Mouse (Mus musculus) kidney, adult 2 months (tissue): ENCODE results near the gene Pknox2. TPM values are rescaled to one million over a fixed set of nuclear protein-coding genes. Genes with fewer than 3 reads are reported as not detected.
A peak's percentile ranks its signal among the peaks of the same experiment; 100 is the strongest.

Experiments
- DNase-seq: peaks from one replicate; pipeline ENCODE4 v3.0.0; 2021
- H3K27ac ChIP-seq: fragments of 200-500 bp; 2 replicates; pipeline ENCODE4 v1.5.1; 2012; ENCODE audit warnings: low read depth, low read length, control low read depth, inconsistent platforms; ENCODE audit not compliant: insufficient read depth
- H3K27me3 ChIP-seq: fragments of 200-500 bp; replicated peaks from 2 replicates; pipeline ENCODE4 v1.6.1; 2012; ENCODE audit warnings: mild to moderate bottlenecking, moderate library complexity, low read length, inconsistent platforms; ENCODE audit not compliant: control insufficient read depth, insufficient read depth
- H3K36me3 ChIP-seq: fragments of 200-500 bp; 2 replicates; pipeline ENCODE4 v1.6.1; 2012; ENCODE audit warnings: mild to moderate bottlenecking, moderate library complexity, low read length, inconsistent platforms; ENCODE audit not compliant: control insufficient read depth, insufficient read depth
- H3K4me1 ChIP-seq: fragments of 200-500 bp; 2 replicates; pipeline ENCODE4 v1.6.1; 2011; ENCODE audit warnings: low read length; ENCODE audit not compliant: control insufficient read depth, insufficient read depth
- H3K4me3 ChIP-seq: fragments of 200-500 bp; 2 replicates; pipeline ENCODE4 v1.5.1; 2011; ENCODE audit warnings: mild to moderate bottlenecking, low read depth, low read length, control low read depth; ENCODE audit not compliant: insufficient read depth
- CTCF ChIP-seq: fragments of 200-500 bp; conservative IDR thresholded peaks from 2 replicates; pipeline ENCODE4 v1.5.1; 2011; ENCODE audit warnings: low read depth, mild to moderate bottlenecking, control low read depth, low read length, moderate library complexity, mixed read lengths; ENCODE audit not compliant: insufficient read depth, insufficient read length
- POLR2A ChIP-seq: fragments of 200-500 bp; IDR thresholded peaks from one replicate; pipeline ENCODE4 v1.6.1; 2011; ENCODE audit warnings: low read depth, low read length, control low read depth
- WGBS: fragments of 180-500 bp; shearing (Covaris S2); methylation state at CpG from one replicate; pipeline ENCODE4 v1.1.7; 2018; 5-methylcytosine and 5-hydroxymethylcytosine counted together
- polyA plus RNA-seq: library from polyadenylated mRNA; depleted of rRNA; stranded (reverse); fragments of >200 nt; gene quantifications from 2 replicates; pipeline ENCODE4 v1.2.3, GENCODE M21; 2012; rRNA removed

The Pknox2 gene
- 7.1 and 8.2 TPM in 2 replicates for polyA plus RNA-seq

GRCm38 (mm10) chr9:37147359-37147685 lies at the start of gene Pknox2:
Gene Pknox2, minus strand, starts transcription at chr9:37147407.
- TF ChIP-seq POLR2A (no peak), CTCF (peak; percentile 61)
- WGBS: 7% methylated on average over 7 of the region's 13 CpGs
- no peaks in the 10 kb centered on the region for H3K4me1 ChIP-seq

DNA sequence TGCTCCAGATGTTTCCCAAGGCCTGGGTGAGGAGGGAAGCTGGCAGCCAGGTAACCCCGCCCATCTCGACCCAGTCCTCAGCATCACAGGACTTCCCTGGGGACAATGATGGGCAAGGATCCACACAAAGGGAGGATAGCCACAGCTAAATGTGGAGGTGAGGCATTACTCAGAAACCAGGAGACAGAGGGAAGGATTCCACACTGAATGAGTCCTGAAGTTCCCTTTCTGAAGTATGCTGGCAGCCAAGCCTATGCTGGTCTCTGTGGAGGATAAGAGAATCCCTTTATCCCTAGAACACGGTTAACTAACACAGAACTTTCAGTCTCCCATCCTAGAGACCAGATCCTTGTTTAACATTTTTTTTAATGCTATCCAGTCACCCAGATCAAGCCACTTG lies 40.8 kb upstream of the Pknox2 start:
- H3K27me3 ChIP-seq: no peaks in the 10 kb centered on the region
- DNase-seq: no peak
- TF ChIP-seq POLR2A: no peak
- TF ChIP-seq CTCF: no peak
- H3K4me3 ChIP-seq: no peak overlapping the region
- 88% methylated on average over 3 of the region's 3 CpGs for WGBS
- no peaks in the 10 kb centered on the region for H3K4me1 ChIP-seq
- H3K36me3 ChIP-seq: no peaks in the 10 kb centered on the region
- H3K27ac ChIP-seq: no peak overlapping the region

More at GRCm38 (mm10) chr9:37147359-37147685, at the start of gene Pknox2:
- Histone ChIP-seq H3K27ac (peak within 1 kb of the TSS; percentile 70), H3K36me3 (no peaks in the 10 kb centered on the region), H3K27me3 (no peaks in the 10 kb centered on the region; the same call in 1 of the 2 replicates), H3K4me3 (peak within 1 kb of the TSS; percentile 80)
- DNase-seq: peak; percentile 75

- TF ChIP-seq POLR2A (no peak), CTCF (no peak)
- DNase-seq: no peak
- no peak overlapping the region for H3K4me3 ChIP-seq
- H3K4me1 ChIP-seq: no peaks in the 10 kb centered on the region
- WGBS: 84% methylated on average over 5 of the region's 5 CpGs
- no peaks in the 10 kb centered on the region for H3K36me3 ChIP-seq
- no peaks in the 10 kb centered on the region for H3K27me3 ChIP-seq
- H3K27ac ChIP-seq: no peak overlapping the region
These were observed 40.2 kb upstream of the Pknox2 start for GRCm38 (mm10) chr9:37187407-37187806.

GRCm38 (mm10) chr9:37183176-37183575 lies 36.0 kb upstream of the Pknox2 start:
- 87% methylated on average over 2 of the region's 2 CpGs for WGBS
- TF ChIP-seq POLR2A: no peak
- no peak overlapping the region for H3K27ac ChIP-seq
- no peak for DNase-seq
- H3K27me3 ChIP-seq: no peaks in the 10 kb centered on the region
- no peak overlapping the region for H3K4me3 ChIP-seq
- H3K36me3 ChIP-seq: no peaks in the 10 kb centered on the region
- H3K4me1 ChIP-seq: no peaks in the 10 kb centered on the region

DNA sequence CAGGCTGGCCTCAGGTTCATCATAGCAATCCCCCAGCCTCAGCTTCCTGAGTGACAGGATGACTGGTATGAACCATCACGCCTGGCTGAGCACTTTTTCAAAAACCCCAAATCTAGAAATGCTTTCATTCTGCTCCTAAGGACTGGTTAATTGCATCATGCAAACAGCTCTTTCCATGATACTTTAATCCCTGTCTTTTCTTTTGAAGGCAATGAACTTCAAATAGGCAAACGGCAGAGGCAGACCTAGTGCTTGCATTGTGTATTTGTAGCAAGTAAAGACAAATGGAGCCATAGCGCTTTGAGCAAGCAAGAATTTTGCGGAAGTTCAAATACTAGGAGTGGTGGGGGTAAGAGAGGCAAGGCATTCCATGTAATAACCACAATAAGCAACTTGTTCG lies 34.4 kb upstream of the Pknox2 start:
- no peaks in the 10 kb centered on the region for H3K4me1 ChIP-seq
- H3K27me3 ChIP-seq: no peaks in the 10 kb centered on the region
- no peak overlapping the region for H3K4me3 ChIP-seq
- WGBS: 86% methylated on average over 5 of the region's 5 CpGs
- TF ChIP-seq CTCF (no peak), POLR2A (no peak)
- no peak overlapping the region for H3K27ac ChIP-seq
- H3K36me3 ChIP-seq: no peaks in the 10 kb centered on the region
- DNase-seq: no peak

- 92% methylated on average over 4 of the region's 4 CpGs for WGBS
- Histone ChIP-seq H3K27ac (no peak overlapping the region), H3K4me1 (no peaks in the 10 kb centered on the region), H3K36me3 (no peaks in the 10 kb centered on the region), H3K4me3 (no peak overlapping the region), H3K27me3 (no peaks in the 10 kb centered on the region)
- TF ChIP-seq CTCF (no peak), POLR2A (no peak)
- DNase-seq: no peak
These were observed 32.4 kb upstream of the Pknox2 start for GRCm38 (mm10) chr9:37179596-37179995.

GRCm38 (mm10) chr9:37178911-37179310 lies 31.7 kb upstream of the Pknox2 start:
- Histone ChIP-seq H3K4me1 (no peaks in the 10 kb centered on the region), H3K27me3 (no peaks in the 10 kb centered on the region), H3K27ac (no peak overlapping the region), H3K4me3 (no peak overlapping the region), H3K36me3 (no peaks in the 10 kb centered on the region)
- DNase-seq: no peak
- 59% methylated on average over 4 of the region's 4 CpGs for WGBS
- TF ChIP-seq CTCF: no peak
- TF ChIP-seq POLR2A: no peak

- DNase-seq: no peak
- H3K27ac ChIP-seq: no peak overlapping the region
- H3K27me3 ChIP-seq: no peaks in the 10 kb centered on the region
- H3K4me1 ChIP-seq: no peaks in the 10 kb centered on the region
- no peak overlapping the region for H3K4me3 ChIP-seq
- TF ChIP-seq CTCF (no peak), POLR2A (no peak)
- WGBS: 67% methylated on average over 8 of the region's 8 CpGs
- no peaks in the 10 kb centered on the region for H3K36me3 ChIP-seq
These were observed 30.3 kb upstream of the Pknox2 start for GRCm38 (mm10) chr9:37177551-37177950.
